ENCODE assay signal across 28 mouse cellular contexts in genomic region chr14:8422833-8423232, GRCm38 (mm10). TPM values are rescaled to one million over a fixed set of nuclear protein-coding genes. Genes with fewer than 3 reads are reported as not detected.
DNase-seq lines count a peak whose midpoint lies in the region; ATAC-seq and TF ChIP-seq lines count a peak whose summit lies in the region.
"Had no signal": no experiment of that assay in that cellular context is flagged by ENCODE, and none has a peak within 500 bp of the region (broad histone marks: within the 10 kb centered on the region; RNA-seq: fewer than 3 reads in every experiment).

No protein-coding gene starts in this region.

- no peak overlapping the region for H3K9ac ChIP-seq in hindbrain, embryonic 14.5 days
- H3K9ac ChIP-seq in hindbrain, embryonic 13.5 days: no peak overlapping the region
- H3K9ac ChIP-seq in midbrain, embryonic 15.5 days: no peak overlapping the region
- H3K9ac ChIP-seq: embryonic facial prominence, embryonic 12.5 days; liver, embryonic 12.5 days; liver, postnatal 0 days had no signal

- H3K4me1 ChIP-seq in hindbrain, embryonic 14.5 days (replicated peaks; ENCODE audit: control insufficient read depth, insufficient read depth, low read length): 0 out of 2 replicates have a peak, but pooled peaks cover 5% of the 10 kb centered on the region
- peaks cover 7% of the 10 kb centered on the region for H3K4me1 ChIP-seq in hindbrain, embryonic 13.5 days (replicated peaks)
- peaks cover 15% of the 10 kb centered on the region for H3K4me1 ChIP-seq in midbrain, embryonic 15.5 days
- peaks cover 24% of the 10 kb centered on the region for H3K4me1 ChIP-seq in midbrain, embryonic 10.5 days
- H3K4me1 ChIP-seq: liver, embryonic 12.5 days had no signal

- no peak for TF ChIP-seq POLR2A in brain, embryonic 14.5 days (IDR thresholded peaks at IDR 0.05; ENCODE audit: borderline replicate concordance, extremely low read depth, insufficient read depth, insufficient read length, poor library complexity, severe bottlenecking)

- no peaks in the 10 kb centered on the region for H3K9me3 ChIP-seq in hindbrain, embryonic 14.5 days (ENCODE audit: control insufficient read depth, low read length)
- H3K9me3 ChIP-seq in hindbrain, embryonic 13.5 days: no peaks in the 10 kb centered on the region
- H3K9me3 ChIP-seq in midbrain, embryonic 15.5 days: no peaks in the 10 kb centered on the region
- no peaks in the 10 kb centered on the region for H3K9me3 ChIP-seq in midbrain, embryonic 10.5 days (replicated peaks)
- H3K9me3 ChIP-seq: embryonic facial prominence, embryonic 12.5 days; liver, embryonic 12.5 days had no signal

- no peaks in the 10 kb centered on the region for H3K36me3 ChIP-seq in hindbrain, embryonic 14.5 days (replicated peaks; ENCODE audit: control insufficient read depth, insufficient read depth)
- H3K36me3 ChIP-seq in hindbrain, embryonic 13.5 days: no peaks in the 10 kb centered on the region
- no peaks in the 10 kb centered on the region for H3K36me3 ChIP-seq in midbrain, embryonic 15.5 days (replicated peaks)
- H3K36me3 ChIP-seq in midbrain, embryonic 10.5 days: no peaks in the 10 kb centered on the region
- H3K36me3 ChIP-seq: embryonic facial prominence, embryonic 12.5 days; liver, embryonic 12.5 days had no signal

- H3K27ac ChIP-seq in hindbrain, embryonic 14.5 days: no peak overlapping the region
- no peak overlapping the region for H3K27ac ChIP-seq in hindbrain, embryonic 13.5 days
- H3K27ac ChIP-seq in midbrain, embryonic 15.5 days: no peak overlapping the region
- H3K27ac ChIP-seq in midbrain, embryonic 10.5 days (replicated peaks): no peak overlapping the region
- H3K27ac ChIP-seq: embryonic facial prominence, embryonic 12.5 days; kidney, postnatal 0 days; liver, embryonic 12.5 days; stomach, postnatal 0 days had no signal

- 47% methylated on average over 3 of the region's 3 CpGs for WGBS in hindbrain, embryonic 14.5 days
- WGBS in hindbrain, embryonic 13.5 days: 67% methylated on average over 3 of the region's 3 CpGs
- WGBS in midbrain, embryonic 15.5 days: 34% methylated on average over 3 of the region's 3 CpGs
- WGBS in midbrain, embryonic 10.5 days: 72% methylated on average over 3 of the region's 3 CpGs

- DNase-seq in hindbrain, embryonic 14.5 days (ENCODE audit: low spot score): peak; percentile 45
- no peak for DNase-seq in midbrain, embryonic 10.5 days (ENCODE audit: low spot score)
- DNase-seq in brain, embryonic 14.5 days (ENCODE audit: low read depth): peak; percentile 61
- peak; percentile 24 for DNase-seq in mesoderm, embryonic 11.5 days (ENCODE audit: low read depth, low spot score)
- no peak for DNase-seq in cerebellum, adult 11 months
- DNase-seq: adrenal gland, postnatal 36 days; B cell, adult 2 months; cerebellum, adult 11-12 months; cerebellum, adult 9-11 months; embryo, embryonic 11 days; heart, postnatal 14 days; kidney, adult 8-10 months; kidney, postnatal 4 days; layer of hippocampus, postnatal 36 days; left cerebral cortex, postnatal 4 days; liver, postnatal 0 days; lung, postnatal 36 days; right cerebral cortex, postnatal 4 days; thymus, adult 18-20 months; thymus, postnatal 25 days had no signal

- no peak overlapping the region for H3K4me2 ChIP-seq in hindbrain, embryonic 14.5 days (replicated peaks)
- H3K4me2 ChIP-seq in hindbrain, embryonic 13.5 days: no peak overlapping the region
- H3K4me2 ChIP-seq in midbrain, embryonic 15.5 days: no peak overlapping the region
- H3K4me2 ChIP-seq: embryonic facial prominence, embryonic 12.5 days; liver, embryonic 12.5 days had no signal

- ATAC-seq in hindbrain, embryonic 14.5 days (ENCODE audit: low FRiP score): 0 out of 2 replicates have a peak, but pooled peaks have one; percentile 21
- ATAC-seq in hindbrain, embryonic 13.5 days (ENCODE audit: low FRiP score): no peak
- peak; percentile 73 for ATAC-seq in midbrain, embryonic 15.5 days (replicated peaks)
- ATAC-seq: intestine, embryonic 16.5 days; liver, embryonic 12.5 days; liver, postnatal 0 days had no signal

- no peak overlapping the region for H3K4me3 ChIP-seq in hindbrain, embryonic 14.5 days (replicated peaks; ENCODE audit: low read length)
- no peak overlapping the region for H3K4me3 ChIP-seq in hindbrain, embryonic 13.5 days
- H3K4me3 ChIP-seq in midbrain, embryonic 15.5 days: no peak overlapping the region
- no peak overlapping the region for H3K4me3 ChIP-seq in midbrain, embryonic 10.5 days
- H3K4me3 ChIP-seq: embryonic facial prominence, embryonic 12.5 days; liver, embryonic 12.5 days had no signal

- no peaks in the 10 kb centered on the region for H3K27me3 ChIP-seq in hindbrain, embryonic 14.5 days (ENCODE audit: control insufficient read depth, insufficient read depth, low read length)
- H3K27me3 ChIP-seq in hindbrain, embryonic 13.5 days: no peaks in the 10 kb centered on the region
- no peaks in the 10 kb centered on the region for H3K27me3 ChIP-seq in midbrain, embryonic 15.5 days (replicated peaks)
- no peaks in the 10 kb centered on the region for H3K27me3 ChIP-seq in midbrain, embryonic 10.5 days (ENCODE audit: low read depth, poor library complexity, severe bottlenecking)
- H3K27me3 ChIP-seq: embryonic facial prominence, embryonic 12.5 days had no signal

- TF ChIP-seq CTCF in brain, embryonic 14.5 days (IDR thresholded peaks at IDR 0.05; ENCODE audit: borderline replicate concordance, extremely low read depth, insufficient read depth, insufficient read length): no peak

RNA-seq across cellular contexts. Expression of gene Oit1, which starts 44.3 kb away (rescaled TPM):
- polyA plus RNA-seq in hindbrain, embryonic 14.5 days (2014; fragmentation: Nextera tagmentation; extraction: Ambion mirVana): 0.17 TPM in 1 of 2 replicates, not detected in the other
- 0.13 TPM in 1 of 2 replicates, not detected in the other for polyA plus RNA-seq in hindbrain, embryonic 13.5 days (2015; fragmentation: Nextera tagmentation; extraction: Ambion mirVana)
- polyA plus RNA-seq in midbrain, embryonic 15.5 days (2015; fragmentation: Nextera tagmentation; extraction: Ambion mirVana): not detected in 2 replicates
- polyA plus RNA-seq in midbrain, embryonic 10.5 days (2016; fragmentation: Nextera tagmentation; extraction: Ambion mirVana): 0.09 TPM in 1 of 2 replicates, not detected in the other
- polyA plus RNA-seq in brain, embryonic 14.5 days (2012; rRNA removed): 0.07 TPM in 1 of 2 replicates, not detected in the other
- polyA plus RNA-seq: heart, embryonic 14.5 days; liver, embryonic 12.5 days; liver, postnatal 0 days had no signal

Comparison
In these comparisons a context has a peak if more than half of its experiments do, and no peak if none do; other contexts are left out.
1. DNase-seq: peak in hindbrain, embryonic 14.5 days (single experiment), brain, embryonic 14.5 days (single experiment) and mesoderm, embryonic 11.5 days (single experiment); none in midbrain, embryonic 10.5 days (single experiment) and cerebellum, adult 11 months (single experiment).